Mouse (Mus musculus): ENCODE results near the gene Lyz2. TPM values are rescaled to one million over a fixed set of nuclear protein-coding genes. Genes with fewer than 3 reads are reported as not detected.

Gene Lyz2
- total and polyA plus RNA-seq, 3 experiments, result 149 to 190 (median 178) TPM

DNA sequence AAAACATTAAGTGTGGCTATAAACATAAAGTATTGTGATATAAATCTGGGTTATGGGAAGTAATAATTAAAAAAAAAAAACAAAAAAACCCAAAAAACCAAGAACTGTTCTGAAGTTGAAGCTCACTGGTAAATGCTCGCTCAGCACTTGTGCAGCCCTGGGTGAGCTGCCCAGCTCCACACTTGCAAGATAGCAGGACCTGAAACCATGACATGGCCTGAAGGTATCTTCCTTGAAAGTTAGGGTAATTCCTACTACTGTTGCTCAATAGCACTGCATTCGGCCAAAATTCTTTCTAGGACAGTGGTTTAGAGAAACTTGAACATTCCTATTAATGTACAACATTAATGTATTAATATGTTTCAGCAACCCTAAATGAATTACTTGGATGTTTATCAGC, 31.0 kb upstream of the Lyz2 start:
- Histone ChIP-seq H3K27ac (no peak overlapping the region), H3K4me3 (no peak overlapping the region), H3K4me1 (ENCODE audit: control insufficient read depth, insufficient read depth, low read length) (no peaks in the 10 kb centered on the region), H3K36me3 (ENCODE audit: control insufficient read depth, insufficient read depth, low read length) (no peaks in the 10 kb centered on the region), H3K9ac (ENCODE audit: low read depth, low read length) (no peak overlapping the region), H3K79me2 (replicated peaks; ENCODE audit: control insufficient read depth, insufficient read depth, low read length) (no peaks in the 10 kb centered on the region), H3K27me3 (ENCODE audit: control insufficient read depth, insufficient read depth, low read length) (no peaks in the 10 kb centered on the region)
- WGBS, result 87% methylated on average over 2 of the region's 2 CpGs
- intact Hi-C loops (cut with DNase I), result no loop called here
- TF ChIP-seq POLR2A (IDR thresholded peaks at IDR 0.05; ENCODE audit: insufficient read depth, low read depth, low read length), result no peak
- TF ChIP-seq EP300 (IDR thresholded peaks at IDR 0.05; ENCODE audit: insufficient read depth, low read depth, low read length), result no peak
- no peak for TF ChIP-seq CTCF (IDR thresholded peaks at IDR 0.05)
- no peak for DNase-seq

GRCm38 (mm10) chr10:117312168-117312567, 30.0 kb upstream of the Lyz2 start:
- H3K27ac ChIP-seq, result no peak overlapping the region
- WGBS, result 78% methylated on average over 8 of the region's 8 CpGs
- no peak overlapping the region for H3K9ac ChIP-seq (ENCODE audit: low read depth, low read length)
- no peaks in the 10 kb centered on the region for H3K4me1 ChIP-seq (ENCODE audit: control insufficient read depth, insufficient read depth, low read length)
- no peak for DNase-seq
- no peak overlapping the region for H3K4me3 ChIP-seq
- no peaks in the 10 kb centered on the region for H3K27me3 ChIP-seq (ENCODE audit: control insufficient read depth, insufficient read depth, low read length)
- H3K36me3 ChIP-seq (ENCODE audit: control insufficient read depth, insufficient read depth, low read length), result no peaks in the 10 kb centered on the region
- intact Hi-C loops (cut with DNase I), result no loop called here
- H3K79me2 ChIP-seq (replicated peaks; ENCODE audit: control insufficient read depth, insufficient read depth, low read length), result no peaks in the 10 kb centered on the region
- TF ChIP-seq POLR2A (IDR thresholded peaks at IDR 0.05; ENCODE audit: insufficient read depth, low read depth, low read length) (no peak), EP300 (IDR thresholded peaks at IDR 0.05; ENCODE audit: insufficient read depth, low read depth, low read length) (no peak), CTCF (IDR thresholded peaks at IDR 0.05) (no peak)

DNA sequence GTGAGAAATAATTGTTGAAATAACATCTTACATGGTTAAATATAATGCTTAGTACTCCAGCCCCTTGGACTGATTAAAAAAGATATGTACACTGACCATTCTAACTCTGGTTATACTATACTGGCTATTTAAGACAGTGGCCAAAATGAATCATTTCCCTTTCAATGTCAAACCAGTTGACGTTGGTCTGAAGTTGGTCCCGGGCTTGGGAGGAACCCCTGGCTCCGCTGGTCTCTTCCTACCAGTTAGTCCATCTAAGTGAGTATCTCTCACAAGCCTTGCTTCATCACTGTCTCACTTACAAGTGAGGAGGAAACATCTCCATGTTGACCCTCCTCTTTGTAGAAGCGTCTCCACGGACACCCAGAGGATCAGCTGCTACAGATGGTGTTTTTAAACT, 22.2 kb upstream of the Lyz2 start:
- intact Hi-C loops (cut with DNase I), result no loop called here
- Histone ChIP-seq H3K36me3 (ENCODE audit: control insufficient read depth, insufficient read depth, low read length) (no peaks in the 10 kb centered on the region), H3K4me3 (no peak overlapping the region), H3K9ac (ENCODE audit: low read depth, low read length) (no peak overlapping the region), H3K79me2 (replicated peaks; ENCODE audit: control insufficient read depth, insufficient read depth, low read length) (no peaks in the 10 kb centered on the region), H3K27ac (no peak overlapping the region), H3K27me3 (ENCODE audit: control insufficient read depth, insufficient read depth, low read length) (no peaks in the 10 kb centered on the region), H3K4me1 (ENCODE audit: control insufficient read depth, insufficient read depth, low read length) (peaks cover 1% of the 10 kb centered on the region)
- DNase-seq, result no peak
- no peak for TF ChIP-seq POLR2A (IDR thresholded peaks at IDR 0.05; ENCODE audit: insufficient read depth, low read depth, low read length)
- no peak for TF ChIP-seq EP300 (IDR thresholded peaks at IDR 0.05; ENCODE audit: insufficient read depth, low read depth, low read length)
- no peak for TF ChIP-seq CTCF (IDR thresholded peaks at IDR 0.05)
- 71% methylated on average over 5 of the region's 5 CpGs for WGBS

DNA sequence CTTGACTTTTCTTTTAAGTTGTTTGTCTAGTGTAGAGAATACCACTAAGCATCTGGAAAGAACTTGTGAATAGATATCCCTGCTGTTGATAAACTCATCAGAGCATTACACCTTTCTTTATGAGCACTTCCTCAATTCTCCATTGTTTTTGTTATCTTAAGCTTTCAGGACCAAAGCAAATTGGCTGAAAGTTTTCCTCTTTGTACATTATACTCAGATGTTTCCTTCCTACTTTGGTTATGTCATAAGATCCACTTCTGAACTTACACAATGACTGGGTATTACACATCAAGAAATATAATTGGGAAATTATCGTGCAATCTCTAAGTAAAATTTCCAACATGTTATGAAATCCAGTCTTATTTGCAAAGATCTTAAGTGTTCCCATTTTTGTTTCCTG, 19.6 kb upstream of the Lyz2 start:
- Histone ChIP-seq H3K9ac (ENCODE audit: low read depth, low read length) (no peak overlapping the region), H3K36me3 (ENCODE audit: control insufficient read depth, insufficient read depth, low read length) (no peaks in the 10 kb centered on the region), H3K4me1 (ENCODE audit: control insufficient read depth, insufficient read depth, low read length) (peaks cover 1% of the 10 kb centered on the region), H3K27me3 (ENCODE audit: control insufficient read depth, insufficient read depth, low read length) (no peaks in the 10 kb centered on the region), H3K79me2 (replicated peaks; ENCODE audit: control insufficient read depth, insufficient read depth, low read length) (no peaks in the 10 kb centered on the region), H3K4me3 (no peak overlapping the region), H3K27ac (no peak overlapping the region)
- no peak for DNase-seq
- no peak for TF ChIP-seq CTCF (IDR thresholded peaks at IDR 0.05)
- no peak for TF ChIP-seq POLR2A (IDR thresholded peaks at IDR 0.05; ENCODE audit: insufficient read depth, low read depth, low read length)
- no peak for TF ChIP-seq EP300 (IDR thresholded peaks at IDR 0.05; ENCODE audit: insufficient read depth, low read depth, low read length)
- intact Hi-C loops (cut with DNase I), result no loop called here
- WGBS, result 59% methylated on average over 1 of the region's 1 CpGs

DNA sequence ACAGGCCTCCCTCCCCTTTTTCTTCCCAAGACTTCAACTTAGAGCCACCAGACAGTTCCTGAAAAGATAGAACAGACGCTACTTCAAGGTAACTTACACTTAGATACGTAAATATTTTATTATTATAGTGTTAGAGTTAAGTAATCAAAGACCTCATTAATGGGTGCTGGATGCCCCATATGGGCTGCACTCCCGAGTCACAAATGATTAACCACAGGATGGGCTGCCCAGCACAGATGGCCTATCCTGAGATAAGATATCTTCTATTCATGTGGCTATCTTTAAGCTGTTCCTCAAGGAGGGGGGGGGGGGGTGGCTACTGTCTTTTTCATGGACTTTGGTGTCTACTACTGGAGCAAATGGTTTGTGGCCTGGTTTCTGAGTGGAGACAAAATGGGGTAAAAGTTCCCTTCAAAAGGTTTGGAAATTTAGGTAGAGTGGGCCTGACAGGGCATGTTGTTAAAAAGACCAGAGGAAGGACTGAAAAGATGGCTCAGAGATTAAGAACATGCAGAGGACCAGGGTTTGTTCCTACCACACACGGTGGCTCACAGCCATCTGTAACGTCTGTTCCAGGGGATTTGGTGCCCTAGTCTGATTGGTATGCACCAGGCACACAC, 17.9 kb upstream of the Lyz2 start:
- Histone ChIP-seq H3K27me3 (ENCODE audit: control insufficient read depth, insufficient read depth, low read length) (no peaks in the 10 kb centered on the region; the same call in 1 of the 2 replicates), H3K9ac (ENCODE audit: low read depth, low read length) (no peak overlapping the region), H3K27ac (no peak overlapping the region), H3K79me2 (replicated peaks; ENCODE audit: control insufficient read depth, insufficient read depth, low read length) (no peaks in the 10 kb centered on the region), H3K4me3 (no peak overlapping the region), H3K4me1 (ENCODE audit: control insufficient read depth, insufficient read depth, low read length) (peaks cover 1% of the 10 kb centered on the region), H3K36me3 (ENCODE audit: control insufficient read depth, insufficient read depth, low read length) (no peaks in the 10 kb centered on the region)
- no peak for TF ChIP-seq POLR2A (IDR thresholded peaks at IDR 0.05; ENCODE audit: insufficient read depth, low read depth, low read length)
- no peak for TF ChIP-seq CTCF (IDR thresholded peaks at IDR 0.05)
- TF ChIP-seq EP300 (IDR thresholded peaks at IDR 0.05; ENCODE audit: insufficient read depth, low read depth, low read length), result no peak
- intact Hi-C loops (cut with DNase I), result no loop called here
- DNase-seq, result no peak
- 82% methylated on average over 5 of the region's 5 CpGs for WGBS

DNA sequence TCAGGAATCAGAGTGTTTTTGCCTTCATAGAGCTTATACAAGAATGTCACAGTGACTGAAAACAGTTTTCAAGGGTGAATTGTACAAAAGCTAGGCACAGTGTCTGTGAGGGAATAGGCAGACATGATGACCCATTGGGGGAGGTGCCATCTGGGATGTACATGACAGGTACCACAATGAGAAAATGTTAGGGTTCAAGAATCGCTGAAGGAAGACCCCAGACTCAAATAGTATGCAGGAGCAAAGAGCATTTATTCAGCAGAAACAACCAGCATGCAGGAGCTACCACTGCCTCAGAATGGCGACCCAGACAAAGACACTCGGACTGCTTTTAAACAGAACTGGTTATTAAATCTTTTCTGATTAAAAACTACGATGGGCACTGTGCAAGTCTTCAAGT, 17.0 kb upstream of the Lyz2 start:
- DNase-seq, result no peak
- Histone ChIP-seq H3K79me2 (replicated peaks; ENCODE audit: control insufficient read depth, insufficient read depth, low read length) (no peaks in the 10 kb centered on the region), H3K9ac (ENCODE audit: low read depth, low read length) (no peak overlapping the region), H3K4me3 (no peak overlapping the region), H3K27me3 (ENCODE audit: control insufficient read depth, insufficient read depth, low read length) (no peaks in the 10 kb centered on the region; the same call in 1 of the 2 replicates), H3K27ac (no peak overlapping the region), H3K4me1 (ENCODE audit: control insufficient read depth, insufficient read depth, low read length) (peaks cover 1% of the 10 kb centered on the region), H3K36me3 (ENCODE audit: control insufficient read depth, insufficient read depth, low read length) (no peaks in the 10 kb centered on the region)
- 87% methylated on average over 4 of the region's 4 CpGs for WGBS
- TF ChIP-seq POLR2A (IDR thresholded peaks at IDR 0.05; ENCODE audit: insufficient read depth, low read depth, low read length), result no peak
- no peak for TF ChIP-seq EP300 (IDR thresholded peaks at IDR 0.05; ENCODE audit: insufficient read depth, low read depth, low read length)
- TF ChIP-seq CTCF (IDR thresholded peaks at IDR 0.05), result no peak
- intact Hi-C loops (cut with DNase I), result no loop called here
